Mouse (Mus musculus) kidney, adult 2 months (tissue): ENCODE measurements at regions not wholly inside any gene's neighbourhood (a gene's known extent, or its start where the extent isn't known, plus 50 kb on each side); places are given as distances from the start of the nearest gene placed in this dataset.

Experiments
- CTCF ChIP-seq: fragments of 200-500 bp; conservative IDR thresholded peaks from 2 replicates; pipeline ENCODE4 v1.5.1; 2011; ENCODE audit warnings: low read depth, mild to moderate bottlenecking, control low read depth, low read length, moderate library complexity, mixed read lengths; ENCODE audit not compliant: insufficient read depth, insufficient read length
- POLR2A ChIP-seq: fragments of 200-500 bp; IDR thresholded peaks from one replicate; pipeline ENCODE4 v1.6.1; 2011; ENCODE audit warnings: low read depth, low read length, control low read depth

DNA sequence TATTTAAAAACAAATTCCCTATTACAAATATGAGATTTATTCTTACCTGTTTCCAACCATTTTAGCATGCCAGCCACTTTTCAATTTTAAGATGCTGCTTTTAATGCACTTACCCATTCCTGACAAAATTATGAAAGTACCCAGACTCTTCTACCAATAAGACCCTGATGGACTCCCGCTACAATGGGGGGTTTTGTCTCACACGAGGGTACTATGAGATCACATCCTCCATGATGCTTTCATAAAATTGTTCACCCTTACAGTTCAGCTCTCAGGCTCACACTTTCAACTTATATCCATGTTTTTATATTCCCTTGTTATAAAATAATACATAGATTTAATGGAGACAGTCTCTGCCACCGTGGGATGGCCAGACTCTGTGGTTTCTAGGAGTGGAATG, 68.1 kb upstream of the Adamts18 start:
- no peak for TF ChIP-seq CTCF
- TF ChIP-seq POLR2A, result no peak
